Mouse (Mus musculus) lung, postnatal 0 days (tissue): ENCODE results near the gene Hormad2. TPM values are rescaled to one million over a fixed set of nuclear protein-coding genes. Genes with fewer than 3 reads are reported as not detected.

Experiments
- ATAC-seq: fragments of 200-750 bp; cut with Nextera tagmentation; 2 replicates; pipeline ENCODE4 v1.8.0; 2017; ENCODE audit warnings: moderate library complexity
- DNase-seq: peaks from one replicate; pipeline ENCODE4 v3.0.0-alpha.2; 2016; ENCODE audit warnings: low spot score
- H3K27ac ChIP-seq: fragments of 300-500 bp; sonication (generic); 2 replicates; pipeline ENCODE4 v1.5.1; 2014; ENCODE audit warnings: antibody characterized with exemption, mild to moderate bottlenecking, low read length, mixed read lengths
- H3K27me3 ChIP-seq: fragments of 300-500 bp; sonication (generic); replicated peaks from 2 replicates; pipeline ENCODE4 v1.6.1; 2014; ENCODE audit warnings: low read length, mixed read lengths; ENCODE audit not compliant: insufficient read depth
- H3K36me3 ChIP-seq: fragments of 300-500 bp; sonication (generic); 2 replicates; pipeline ENCODE4 v1.6.1; 2014; ENCODE audit warnings: low read length, mixed read lengths; ENCODE audit not compliant: insufficient read depth
- H3K4me1 ChIP-seq: fragments of 300-500 bp; sonication (generic); 2 replicates; pipeline ENCODE4 v1.6.1; 2014; ENCODE audit warnings: antibody characterized with exemption, low read depth, low read length, mixed read lengths; ENCODE audit not compliant: insufficient read depth
- H3K4me2 ChIP-seq: fragments of 300-500 bp; sonication (generic); replicated peaks from 2 replicates; pipeline ENCODE4 v1.6.1; 2014; ENCODE audit warnings: low read depth, mild to moderate bottlenecking, low read length, moderate library complexity, mixed read lengths
- H3K4me3 ChIP-seq: fragments of 300-500 bp; sonication (generic); 2 replicates; pipeline ENCODE4 v1.5.1; 2014; ENCODE audit warnings: low read depth, low read length
- H3K9ac ChIP-seq: fragments of 300-500 bp; sonication (generic); replicated peaks from 2 replicates; pipeline ENCODE4 v1.6.1; 2014; ENCODE audit warnings: low read depth, mild to moderate bottlenecking
- H3K9me3 ChIP-seq: fragments of 300-500 bp; sonication (generic); 2 replicates; pipeline ENCODE4 v1.6.1; 2016; ENCODE audit warnings: low read length, mixed read lengths
- CTCF ChIP-seq: IDR thresholded peaks from 2 replicates; pipeline ENCODE4 v1.5.1; 2016; ENCODE audit warnings: antibody characterized with exemption, mild to moderate bottlenecking
- EP300 ChIP-seq: IDR thresholded peaks from 2 replicates; pipeline ENCODE4 v1.6.1; 2016; ENCODE audit warnings: antibody characterized with exemption, mild to moderate bottlenecking, control low read depth
- WGBS: fragments of 180-500 bp; shearing (Covaris S2); extraction: QIAGEN DNeasy Blood & Tissue Kit; methylation state at CpG from one replicate; pipeline ENCODE4 v1.1.7; 2014; 5-methylcytosine and 5-hydroxymethylcytosine counted together
- polyA plus RNA-seq: library from polyadenylated mRNA; unstranded; fragments of >200 nt; fragmentation: Nextera tagmentation; extraction: Ambion mirVana; gene quantifications from 2 replicates; pipeline ENCODE4 v1.2.1, GENCODE M21; 2015

The Hormad2 gene
- polyA plus RNA-seq, 1 experiment from 2014 or later = 0.19 TPM

GRCm38 (mm10) chr11:4382321-4382720 is 58.6 kb downstream of the Hormad2 start:
- TF ChIP-seq CTCF = no peak
- no peak for TF ChIP-seq EP300
- Histone ChIP-seq H3K4me1 (no peaks in the 10 kb centered on the region), H3K27ac (no peak overlapping the region), H3K9me3 (no peaks in the 10 kb centered on the region), H3K9ac (no peak overlapping the region), H3K4me2 (no peak overlapping the region), H3K4me3 (no peak overlapping the region), H3K27me3 (no peaks in the 10 kb centered on the region), H3K36me3 (no peaks in the 10 kb centered on the region)
- 86% methylated on average over 7 of the region's 7 CpGs for WGBS
- DNase-seq (no peak), ATAC-seq (no peak)

GRCm38 (mm10) chr11:4379857-4380256 is 61.0 kb downstream of the Hormad2 start:
- Histone ChIP-seq H3K9me3 (no peaks in the 10 kb centered on the region), H3K36me3 (no peaks in the 10 kb centered on the region), H3K4me2 (no peak overlapping the region), H3K27ac (no peak overlapping the region), H3K27me3 (no peaks in the 10 kb centered on the region), H3K4me3 (no peak overlapping the region), H3K9ac (no peak overlapping the region), H3K4me1 (no peaks in the 10 kb centered on the region)
- 70% methylated on average over 4 of the region's 4 CpGs for WGBS
- DNase-seq = no peak
- TF ChIP-seq EP300 (no peak), CTCF (no peak)
- no peak for ATAC-seq

DNA sequence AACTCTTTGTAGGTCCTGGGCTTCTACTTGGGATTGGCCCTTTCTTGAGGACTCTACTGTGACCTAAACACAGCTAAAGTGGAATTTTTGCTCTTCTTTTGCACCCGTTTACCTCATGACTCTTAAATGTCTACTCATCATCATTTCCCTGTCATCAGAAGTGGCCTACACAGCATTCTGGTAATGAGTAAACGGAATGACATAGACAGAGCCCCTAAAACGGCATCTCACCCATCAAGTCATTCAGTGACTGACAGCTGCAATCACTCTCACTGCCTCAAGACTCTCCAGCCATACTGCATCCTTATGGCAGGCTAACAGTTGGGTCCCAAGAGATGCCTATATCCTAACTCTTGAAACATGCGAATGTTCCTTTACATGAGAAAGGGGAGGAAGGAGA is 74.5 kb downstream of the Hormad2 start:
- Histone ChIP-seq H3K4me3 (no peak overlapping the region), H3K27me3 (no peaks in the 10 kb centered on the region), H3K36me3 (no peaks in the 10 kb centered on the region), H3K4me1 (no peaks in the 10 kb centered on the region), H3K27ac (no peak overlapping the region), H3K9me3 (no peaks in the 10 kb centered on the region), H3K9ac (no peak overlapping the region), H3K4me2 (no peak overlapping the region)
- WGBS = 65% methylated on average over 4 of the region's 4 CpGs
- DNase-seq (no peak), ATAC-seq (no peak)
- no peak for TF ChIP-seq EP300
- TF ChIP-seq CTCF = no peak

DNA sequence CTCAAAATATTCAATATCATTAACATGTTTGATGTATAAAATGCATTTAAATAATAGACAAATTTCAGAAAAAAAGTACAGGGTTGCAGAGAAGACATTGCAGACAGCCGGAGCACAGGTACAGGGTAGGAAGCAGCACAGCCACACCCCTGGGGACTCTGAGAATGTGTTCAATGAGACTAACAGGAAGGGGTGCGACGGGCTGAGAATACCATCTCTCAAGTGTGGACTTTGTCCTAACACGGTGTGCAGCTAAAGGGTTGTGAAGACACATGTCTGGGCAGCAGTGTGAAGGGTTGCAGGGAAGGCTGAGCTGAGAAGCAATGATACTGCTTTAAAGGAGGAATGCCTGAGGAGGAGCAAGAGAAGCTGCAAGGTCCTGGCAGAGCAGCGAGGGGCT is 85.5 kb downstream of the Hormad2 start:
- ATAC-seq (no peak), DNase-seq (no peak)
- H3K27me3 ChIP-seq = no peaks in the 10 kb centered on the region
- H3K4me2 ChIP-seq = no peak overlapping the region
- H3K9me3 ChIP-seq = no peaks in the 10 kb centered on the region
- no peaks in the 10 kb centered on the region for H3K36me3 ChIP-seq
- no peak overlapping the region for H3K27ac ChIP-seq
- no peak overlapping the region for H3K4me3 ChIP-seq
- no peaks in the 10 kb centered on the region for H3K4me1 ChIP-seq
- 42% methylated on average over 5 of the region's 5 CpGs for WGBS
- TF ChIP-seq EP300 = no peak
- no peak for TF ChIP-seq CTCF
- H3K9ac ChIP-seq = no peak overlapping the region

DNA sequence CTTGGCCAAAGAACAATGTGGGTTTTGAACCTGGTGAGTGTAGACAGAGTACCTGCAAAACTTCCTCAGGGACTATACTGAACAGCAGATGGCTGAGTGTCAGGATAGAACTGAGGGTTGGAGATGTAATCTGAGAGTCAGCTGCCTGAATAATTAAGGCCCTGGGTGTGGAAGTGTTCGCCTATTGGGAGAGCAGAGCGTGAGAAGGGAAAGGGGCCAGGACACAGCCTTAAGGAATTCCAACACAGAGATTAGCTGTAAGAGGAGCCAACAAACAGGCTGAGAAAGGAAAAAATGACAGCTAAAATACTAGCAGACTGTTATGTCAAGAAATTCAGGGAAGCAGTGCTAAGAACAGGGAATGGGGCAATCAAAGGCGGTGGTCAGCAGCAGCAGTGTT is 88.3 kb downstream of the Hormad2 start:
- DNase-seq (peak; percentile 43), ATAC-seq (no peak)
- no peak overlapping the region for H3K4me3 ChIP-seq
- TF ChIP-seq EP300 = no peak
- TF ChIP-seq CTCF = no peak
- no peaks in the 10 kb centered on the region for H3K4me1 ChIP-seq
- H3K27me3 ChIP-seq = no peaks in the 10 kb centered on the region
- H3K27ac ChIP-seq = no peak overlapping the region
- no peak overlapping the region for H3K9ac ChIP-seq
- no peak overlapping the region for H3K4me2 ChIP-seq
- WGBS = 50% methylated on average over 3 of the region's 3 CpGs
- H3K36me3 ChIP-seq = no peaks in the 10 kb centered on the region
- H3K9me3 ChIP-seq = no peaks in the 10 kb centered on the region

- H3K4me2 ChIP-seq = no peak overlapping the region
- H3K27ac ChIP-seq = no peak overlapping the region
- no peaks in the 10 kb centered on the region for H3K27me3 ChIP-seq
- H3K4me3 ChIP-seq = no peak overlapping the region
- no peaks in the 10 kb centered on the region for H3K36me3 ChIP-seq
- ATAC-seq (no peak), DNase-seq (no peak)
- H3K4me1 ChIP-seq = no peaks in the 10 kb centered on the region
- no peak overlapping the region for H3K9ac ChIP-seq
- WGBS = 45% methylated on average over 4 of the region's 4 CpGs
- H3K9me3 ChIP-seq = no peaks in the 10 kb centered on the region
- no peak for TF ChIP-seq EP300
- TF ChIP-seq CTCF = no peak
Observed at GRCm38 (mm10) chr11:4343926-4344325, 97.0 kb downstream of the Hormad2 start.

DNA sequence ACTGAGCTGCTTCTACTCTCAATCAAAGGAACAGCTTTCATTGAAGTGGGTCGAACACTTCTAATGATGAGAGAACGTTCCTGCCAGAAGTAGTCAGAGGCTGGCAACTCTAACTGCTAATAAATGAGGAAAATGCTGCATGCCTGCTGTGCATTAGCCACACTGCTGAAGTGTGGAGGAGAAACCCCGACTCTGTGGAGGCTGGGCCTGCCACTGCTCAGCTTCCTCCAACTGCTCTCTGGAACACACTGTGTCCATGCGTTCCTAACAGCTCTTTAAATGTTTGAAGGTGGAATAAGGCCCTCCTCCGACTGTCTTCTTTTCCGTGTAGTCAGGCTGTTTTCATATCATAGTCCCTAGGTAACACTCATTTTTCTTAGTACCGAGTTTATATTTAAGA is 98.9 kb downstream of the Hormad2 start:
- 58% methylated on average over 7 of the region's 7 CpGs for WGBS
- ATAC-seq (no peak), DNase-seq (no peak)
- no peaks in the 10 kb centered on the region for H3K27me3 ChIP-seq
- no peak for TF ChIP-seq EP300
- no peak overlapping the region for H3K4me3 ChIP-seq
- no peak overlapping the region for H3K9ac ChIP-seq
- no peaks in the 10 kb centered on the region for H3K36me3 ChIP-seq
- H3K27ac ChIP-seq = no peak overlapping the region
- no peaks in the 10 kb centered on the region for H3K9me3 ChIP-seq
- no peak overlapping the region for H3K4me2 ChIP-seq
- H3K4me1 ChIP-seq = no peaks in the 10 kb centered on the region
